Mouse (Mus musculus): ENCODE results near the gene Btbd6.

- TF ChIP-seq POLR2A (IDR thresholded peaks at IDR 0.05; ENCODE audit: low read depth, low read length) (no peak), CTCF (IDR thresholded peaks at IDR 0.05; ENCODE audit: borderline replicate concordance, insufficient read depth, low read length) (no peak)
These were observed 26.4 kb downstream of the Btbd6 start for GRCm38 (mm10) chr12:113002667-113003066.
